Mouse (Mus musculus) G1E (cell line): ENCODE data around the gene Rasl12.

Source experiments
- CTCF ChIP-seq: IDR thresholded peaks from 2 replicates; pipeline ENCODE4 v1.5.1; 2012; ENCODE audit warnings: low read depth, low read length, inconsistent platforms, mixed read lengths
- TAL1 ChIP-seq: conservative IDR thresholded peaks from 2 replicates; pipeline ENCODE4 v1.6.1; 2012; ENCODE audit warnings: low read depth, low read length, inconsistent platforms, mixed read lengths

DNA sequence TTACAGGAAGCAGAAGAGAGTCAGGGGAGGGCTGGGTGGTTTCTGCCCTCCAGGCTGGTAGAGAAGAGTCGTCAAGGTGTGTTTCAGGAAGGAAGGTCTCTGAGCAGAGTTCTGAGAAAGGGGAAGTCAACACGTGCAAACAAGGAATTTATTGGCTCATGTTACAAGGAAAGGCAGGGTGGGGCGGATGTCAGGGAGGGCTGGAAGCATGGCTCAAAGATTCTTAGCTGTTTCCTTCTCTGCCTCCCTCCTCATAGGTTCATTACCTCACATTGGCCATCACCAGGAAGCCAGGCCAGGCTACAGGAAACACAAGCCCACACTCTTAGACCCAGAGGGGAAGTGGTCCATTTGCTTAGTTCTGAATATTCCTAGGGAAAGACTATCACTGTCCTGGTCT lies 26.1 kb downstream of the Rasl12 start:
- TF ChIP-seq CTCF (no peak), TAL1 (no peak)
